Mouse (Mus musculus): ENCODE data around the gene Sbds.

The Sbds gene

DNA sequence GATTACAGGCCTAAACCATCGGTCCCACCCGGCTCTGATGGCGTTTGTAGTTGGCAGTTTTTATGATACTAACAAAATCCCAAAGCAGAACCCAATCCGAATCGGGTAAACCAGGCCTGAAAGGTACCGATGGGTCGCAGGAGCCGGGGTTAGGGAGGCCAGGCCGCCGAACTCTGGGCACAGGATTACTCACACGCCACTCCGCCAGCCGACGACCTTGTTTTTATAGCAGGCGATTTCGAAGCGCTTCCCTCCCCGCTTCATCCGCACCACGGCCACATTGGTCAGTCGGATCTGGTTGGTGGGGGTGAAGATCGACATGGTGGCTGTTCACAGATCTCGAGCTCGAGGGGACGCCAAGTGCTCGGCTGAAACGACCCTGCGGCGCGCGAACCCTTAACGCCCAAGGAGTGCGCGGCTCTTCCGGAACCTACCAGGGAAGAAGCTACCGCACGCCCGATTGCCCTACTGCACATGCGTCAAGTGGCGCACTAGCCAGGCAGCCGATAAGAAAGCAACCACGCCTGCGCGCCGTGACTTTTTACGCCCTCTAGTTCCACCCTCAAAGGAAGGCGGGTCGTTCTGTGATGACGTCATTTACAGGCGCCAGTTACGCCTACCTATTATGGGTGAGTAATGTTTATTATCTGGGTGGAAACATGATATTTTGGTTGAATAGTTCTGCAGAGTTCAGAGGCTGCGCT lies at the start of gene Sbds, which contains the start of gene Tyw1:
Sbds (minus strand) TSS at position 514 of the 704 bp plus-strand sequence.
Tyw1 (plus strand) TSS at position 603 of the 704 bp plus-strand sequence.
- DNase-seq (ENCODE audit: low spot score) = peak; percentile 94

DNA sequence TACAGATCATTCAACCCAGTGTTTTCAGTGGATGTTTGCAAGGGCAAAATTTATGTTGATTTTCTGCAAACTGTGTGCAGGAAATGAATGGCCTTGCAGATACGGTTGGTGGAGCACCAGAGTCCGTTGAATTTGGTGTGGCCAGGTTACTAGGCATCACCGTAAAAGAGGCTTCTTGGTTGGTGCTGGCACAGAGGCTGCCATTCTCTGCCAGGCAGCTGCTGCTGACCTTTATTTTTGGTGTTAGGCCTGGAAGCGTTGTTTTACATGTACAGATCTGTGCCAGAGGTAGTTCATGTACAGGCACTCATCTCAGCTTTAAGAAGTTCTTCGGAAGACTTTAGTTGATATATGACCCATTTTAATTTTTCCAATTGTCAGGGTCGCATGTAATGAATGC lies 48.3 kb upstream of the Sbds start:
- DNase-seq (ENCODE audit: low spot score) = no peak

DNA sequence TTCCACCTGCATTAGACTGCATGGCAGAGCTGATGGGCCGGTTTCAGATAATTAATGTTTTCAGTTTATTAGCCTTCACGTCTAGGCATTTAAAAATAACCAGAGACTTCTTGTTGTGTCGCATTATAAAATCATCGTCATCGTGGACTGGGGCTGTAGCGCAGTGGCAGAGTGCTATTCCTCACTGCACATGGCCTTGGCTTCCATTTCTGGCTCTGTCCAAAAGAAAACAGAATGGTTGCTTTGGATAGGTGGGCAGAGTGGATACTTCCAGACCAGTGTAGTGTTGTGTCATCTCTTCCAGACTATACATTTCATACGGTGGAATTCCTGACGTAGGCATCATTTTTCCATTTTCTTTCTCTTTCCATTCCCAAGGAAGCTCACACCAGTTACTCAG lies 44.2 kb upstream of the Sbds start:
- no peak for DNase-seq (ENCODE audit: low spot score)

- DNase-seq (ENCODE audit: low spot score) = no peak
Measured at GRCm38 (mm10) chr5:130298831-130299460, 43.6 kb upstream of the Sbds start.

DNA sequence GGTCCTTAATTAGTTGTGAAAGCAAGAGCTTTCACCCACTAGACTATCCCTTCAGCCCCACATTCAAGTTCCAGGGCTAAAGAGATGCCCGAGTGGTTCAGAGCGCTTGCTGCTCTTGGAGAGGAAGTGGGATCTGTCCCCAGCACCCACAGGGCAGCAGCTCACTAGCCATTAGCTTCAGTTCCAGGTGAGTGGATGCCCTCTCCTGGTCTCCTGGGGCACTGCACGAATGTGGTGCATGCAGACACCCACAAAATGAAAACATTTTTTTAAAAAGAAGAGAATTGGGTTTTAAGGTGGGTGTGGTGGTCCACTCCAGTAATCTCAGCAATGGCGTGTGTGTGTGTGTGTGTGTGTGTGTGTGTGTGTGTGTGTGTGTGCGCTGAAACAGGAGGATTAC lies 40.7 kb upstream of the Sbds start:
- DNase-seq (ENCODE audit: low spot score) = no peak

DNA sequence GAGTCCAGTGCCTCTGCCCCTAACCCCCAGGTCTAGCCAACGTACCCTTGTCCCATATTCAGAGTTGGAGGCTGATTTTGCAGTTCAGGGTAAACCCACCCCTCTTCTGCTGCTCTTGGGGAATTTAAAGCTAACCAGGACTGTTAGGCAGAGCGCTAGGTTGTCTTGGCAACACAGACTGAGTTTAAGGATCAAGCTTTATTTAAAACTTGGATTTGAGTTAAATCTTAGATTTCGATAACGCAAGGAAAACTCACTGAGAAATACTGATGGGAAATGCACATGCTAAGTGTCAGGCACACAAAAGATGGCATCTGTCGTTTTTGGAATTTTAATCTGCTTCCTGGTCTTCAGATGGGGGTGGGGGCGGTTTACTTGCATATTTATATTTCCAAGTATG lies 39.3 kb upstream of the Sbds start:
- DNase-seq (ENCODE audit: low spot score) = no peak

DNA sequence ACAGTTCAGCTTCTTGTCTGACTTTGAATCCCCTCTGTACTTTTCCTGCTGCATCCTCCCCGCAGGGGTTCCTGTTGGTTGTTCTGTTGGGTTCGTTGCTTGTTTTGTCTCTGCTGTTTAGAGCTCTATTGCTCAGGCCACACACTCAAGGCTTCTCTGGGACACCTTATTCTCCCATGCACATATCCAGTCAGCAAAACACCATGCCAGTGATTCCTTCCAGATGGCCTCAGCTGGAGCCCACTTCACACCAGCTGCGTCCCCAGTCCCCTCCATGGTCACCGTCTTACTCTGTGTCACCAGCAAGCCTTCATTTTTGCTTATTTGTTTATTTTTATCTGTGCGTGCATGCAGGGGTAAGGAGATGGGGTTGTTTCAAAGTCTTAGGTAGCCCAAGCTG lies 38.6 kb upstream of the Sbds start:
- no peak for DNase-seq (ENCODE audit: low spot score)

GRCm38 (mm10) chr5:130292976-130293375 lies 37.6 kb upstream of the Sbds start:
- DNase-seq (ENCODE audit: low spot score) = no peak

DNA sequence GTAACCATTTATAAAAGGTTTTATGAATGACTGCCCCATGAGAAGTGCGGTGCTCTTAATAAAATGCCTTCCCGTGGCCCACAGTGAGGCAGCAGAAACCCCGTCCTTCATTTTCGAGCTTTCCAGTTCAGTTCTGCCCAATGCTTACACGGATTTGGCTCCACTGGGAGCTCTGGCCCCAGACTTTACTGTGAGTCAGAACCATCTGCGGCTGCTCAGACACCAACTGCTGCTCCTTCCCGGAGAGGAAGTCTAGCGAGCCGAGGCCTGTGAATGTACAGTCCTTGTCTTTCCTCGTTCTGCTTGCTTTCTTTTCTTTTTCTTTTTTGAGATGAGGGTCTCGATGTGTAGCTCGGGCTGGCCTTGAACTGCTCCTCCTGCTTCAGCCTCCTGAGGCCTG lies 35.4 kb upstream of the Sbds start:
- DNase-seq (ENCODE audit: low spot score) = no peak

DNA sequence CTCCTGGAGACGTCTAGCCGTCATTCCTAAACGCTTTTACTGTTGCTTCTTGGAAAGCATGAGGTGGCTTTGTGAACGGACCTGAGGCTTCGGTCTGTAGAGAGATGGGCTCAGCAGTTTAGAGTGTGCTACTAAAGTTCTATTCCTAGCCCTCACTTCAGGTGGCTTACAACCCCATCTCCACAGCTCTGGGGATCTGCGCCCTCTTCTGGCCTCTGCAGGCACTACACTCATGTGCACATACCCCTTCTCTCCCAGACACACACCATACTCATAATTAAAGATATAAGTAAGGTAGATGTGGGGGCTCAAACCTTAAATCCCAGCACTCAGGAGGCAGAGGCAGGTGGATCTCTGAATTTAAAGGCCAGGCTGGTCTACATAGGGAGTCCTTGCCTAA lies 34.9 kb upstream of the Sbds start:
- no peak for DNase-seq (ENCODE audit: low spot score)

GRCm38 (mm10) chr5:130288106-130288505 lies 32.8 kb upstream of the Sbds start:
- no peak for DNase-seq (ENCODE audit: low spot score)

DNA sequence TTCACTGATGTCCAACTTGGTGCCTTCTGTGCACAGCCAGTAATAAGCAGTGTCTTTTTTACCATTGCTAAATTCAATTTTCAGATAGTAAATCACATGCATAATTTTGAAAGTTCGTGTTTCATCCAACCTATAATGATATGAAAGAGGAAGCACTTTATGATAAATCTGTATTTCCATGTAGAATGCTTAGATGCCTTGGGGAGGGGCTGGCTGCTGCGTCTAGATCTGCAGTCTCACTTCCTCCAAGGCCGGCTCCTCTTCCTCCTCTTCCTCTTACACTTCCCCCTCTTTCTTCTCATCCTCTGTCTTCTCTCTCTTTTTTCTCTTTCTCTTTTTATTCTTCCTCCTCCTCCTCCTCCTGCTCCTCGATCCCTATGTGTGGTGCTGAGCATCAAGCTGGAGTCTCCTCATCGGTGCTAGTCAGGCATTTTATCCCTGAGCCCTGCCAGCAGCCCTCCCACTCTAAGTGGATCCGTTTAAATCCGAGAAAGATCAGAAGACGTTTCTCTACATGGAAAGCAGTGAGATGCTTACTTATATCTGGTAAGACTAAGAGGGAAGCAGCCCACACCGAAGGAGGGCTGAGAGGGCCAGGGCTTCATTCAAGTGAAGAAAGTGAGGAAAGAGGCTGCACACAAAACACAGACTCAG lies 27.9 kb upstream of the Sbds start:
- no peak for DNase-seq (ENCODE audit: low spot score)

DNA sequence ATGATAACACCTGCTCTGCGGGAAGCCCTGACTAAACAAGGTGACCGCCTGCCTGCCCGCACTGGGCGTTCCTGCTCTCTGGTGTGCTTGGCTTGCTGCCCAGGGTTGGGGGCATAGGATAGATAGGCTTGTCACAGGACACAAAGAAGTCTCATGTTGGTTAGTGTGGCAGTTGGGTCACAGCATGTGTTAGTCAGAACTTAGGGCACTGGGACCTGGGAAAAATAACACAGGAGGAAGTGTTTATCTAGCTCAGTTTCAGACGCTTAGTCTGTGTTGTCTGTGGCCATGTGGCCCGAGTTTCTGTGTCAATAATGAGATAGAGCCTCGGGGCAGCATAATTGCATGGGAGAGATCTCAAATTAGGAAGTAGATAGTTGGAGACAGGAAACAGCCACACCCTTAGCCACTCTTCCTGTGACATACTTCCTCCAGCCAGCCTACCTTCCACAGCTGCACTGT lies 22.7 kb upstream of the Sbds start:
- DNase-seq (ENCODE audit: low spot score) = no peak

- DNase-seq (ENCODE audit: low spot score) = no peak
Measured at GRCm38 (mm10) chr5:130275509-130275908, 20.2 kb upstream of the Sbds start.

- no peak for DNase-seq (ENCODE audit: low spot score)
Measured at GRCm38 (mm10) chr5:130273046-130273445, 17.7 kb upstream of the Sbds start.

DNA sequence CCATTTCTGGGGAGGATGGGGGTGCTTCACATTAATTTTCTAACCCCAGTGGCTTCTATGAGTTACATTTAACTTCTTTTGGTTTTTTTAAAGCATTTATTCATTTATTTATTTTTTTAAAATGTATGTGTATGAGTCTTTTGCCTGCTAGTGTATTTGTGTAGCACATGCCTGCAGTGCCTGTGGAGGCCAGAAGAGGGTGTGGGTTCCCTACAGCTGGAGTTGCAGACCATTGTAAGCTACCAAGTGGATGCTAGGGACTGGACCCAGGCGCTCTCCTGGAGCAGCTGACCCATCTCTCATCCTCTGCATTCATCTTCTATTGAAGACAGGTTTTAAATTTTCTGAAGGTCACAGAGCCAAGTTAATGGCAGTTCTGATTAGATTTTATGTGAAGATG lies 17.0 kb upstream of the Sbds start:
- no peak for DNase-seq (ENCODE audit: low spot score)

GRCm38 (mm10) chr5:130268976-130269375 lies 13.6 kb upstream of the Sbds start:
- no peak for DNase-seq (ENCODE audit: low spot score)

DNA sequence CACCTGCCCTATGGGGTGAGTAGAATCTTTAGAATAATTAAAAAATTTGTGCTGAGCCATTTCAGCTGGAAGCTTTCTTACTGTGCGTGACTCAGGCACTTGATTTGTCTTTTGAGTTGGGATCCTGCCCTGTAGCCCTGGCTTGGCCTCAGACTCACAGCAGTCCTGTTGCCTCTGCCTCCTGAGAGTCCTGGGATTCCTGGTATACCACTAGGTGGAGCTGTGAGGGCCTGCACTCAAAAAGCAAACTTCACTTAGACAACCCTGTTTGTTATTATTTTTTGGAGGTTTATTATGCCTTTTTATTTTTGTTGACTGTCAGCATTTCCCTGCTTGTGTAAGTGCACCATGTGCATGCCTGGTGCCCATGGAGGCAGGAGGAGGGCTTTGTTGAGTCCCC lies 12.0 kb upstream of the Sbds start:
- peak; percentile 26 for DNase-seq (ENCODE audit: low spot score)

- peak; percentile 20 for DNase-seq (ENCODE audit: low spot score)
Measured at GRCm38 (mm10) chr5:130266651-130267050, 11.3 kb upstream of the Sbds start.

- no peak for DNase-seq (ENCODE audit: low spot score)
Measured at GRCm38 (mm10) chr5:130264433-130265005, 9.2 kb upstream of the Sbds start.

DNA sequence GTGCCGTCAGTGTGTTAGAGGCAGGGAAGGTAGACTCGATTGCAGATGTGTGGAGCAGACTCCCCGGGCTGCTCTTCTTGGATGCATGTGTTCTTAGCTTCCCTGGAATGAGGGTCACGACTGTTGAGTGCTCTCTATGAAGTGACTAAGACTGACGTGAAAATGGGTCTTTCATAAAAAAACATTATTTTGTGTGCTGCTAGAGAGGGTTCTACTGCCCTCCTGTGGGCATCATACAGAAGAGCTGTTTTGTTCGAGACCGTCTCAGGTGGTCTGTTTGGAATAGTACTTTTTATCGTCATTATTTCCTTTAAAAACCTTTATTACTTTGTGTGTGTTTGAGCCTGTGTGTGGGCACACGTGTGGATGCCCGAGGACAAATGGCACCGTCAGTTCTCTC lies 8.1 kb upstream of the Sbds start:
- DNase-seq (ENCODE audit: low spot score) = no peak

DNA sequence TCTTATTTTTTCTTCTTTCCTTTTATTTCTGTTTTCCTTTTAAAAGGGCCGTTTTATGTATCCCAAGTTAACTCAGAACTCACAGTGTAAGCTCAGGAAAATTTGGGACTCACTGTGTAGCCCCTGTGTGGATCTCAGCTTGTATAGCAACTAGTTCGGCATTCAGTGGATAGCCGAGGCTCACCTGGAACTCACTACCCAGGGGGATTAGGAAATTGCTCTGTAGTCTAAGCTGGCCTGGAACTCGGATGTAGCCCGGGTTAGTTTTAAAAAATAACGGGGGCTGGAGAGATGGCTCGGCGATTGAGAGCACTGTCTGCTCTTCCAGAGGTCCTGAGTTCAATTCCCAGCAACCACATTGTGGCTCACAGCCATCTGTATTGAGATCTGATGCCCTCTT lies 2.0 kb upstream of the Sbds start:
- DNase-seq (ENCODE audit: low spot score) = no peak

Measured in urinary bladder, postnatal 25 days (tissue).